Mouse (Mus musculus): ENCODE data around the gene C4b.

C4b gene

DNA sequence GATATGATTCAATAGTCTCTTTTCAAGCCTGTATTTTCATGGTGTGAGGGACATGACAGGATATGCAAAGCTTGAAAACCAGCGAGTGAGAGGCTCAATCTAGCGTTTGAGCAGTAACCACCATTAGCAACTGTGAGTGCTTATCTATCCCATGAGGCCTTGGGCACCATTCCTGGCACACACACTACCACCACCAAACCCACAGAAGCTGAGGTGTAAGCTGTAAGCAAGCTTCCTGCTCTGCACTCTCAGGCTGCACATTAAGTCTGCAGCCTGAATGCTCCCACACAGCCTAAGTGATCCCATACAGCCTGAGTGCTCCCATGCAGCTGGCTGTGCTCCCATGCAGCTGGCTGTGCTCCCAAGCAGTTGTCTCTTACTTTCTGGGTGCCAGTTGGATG, 43.0 kb downstream of the C4b start:
- ATAC-seq (ENCODE audit: low TSS enrichment): peak; percentile 41; the same call in 1 of the 2 replicates

DNA sequence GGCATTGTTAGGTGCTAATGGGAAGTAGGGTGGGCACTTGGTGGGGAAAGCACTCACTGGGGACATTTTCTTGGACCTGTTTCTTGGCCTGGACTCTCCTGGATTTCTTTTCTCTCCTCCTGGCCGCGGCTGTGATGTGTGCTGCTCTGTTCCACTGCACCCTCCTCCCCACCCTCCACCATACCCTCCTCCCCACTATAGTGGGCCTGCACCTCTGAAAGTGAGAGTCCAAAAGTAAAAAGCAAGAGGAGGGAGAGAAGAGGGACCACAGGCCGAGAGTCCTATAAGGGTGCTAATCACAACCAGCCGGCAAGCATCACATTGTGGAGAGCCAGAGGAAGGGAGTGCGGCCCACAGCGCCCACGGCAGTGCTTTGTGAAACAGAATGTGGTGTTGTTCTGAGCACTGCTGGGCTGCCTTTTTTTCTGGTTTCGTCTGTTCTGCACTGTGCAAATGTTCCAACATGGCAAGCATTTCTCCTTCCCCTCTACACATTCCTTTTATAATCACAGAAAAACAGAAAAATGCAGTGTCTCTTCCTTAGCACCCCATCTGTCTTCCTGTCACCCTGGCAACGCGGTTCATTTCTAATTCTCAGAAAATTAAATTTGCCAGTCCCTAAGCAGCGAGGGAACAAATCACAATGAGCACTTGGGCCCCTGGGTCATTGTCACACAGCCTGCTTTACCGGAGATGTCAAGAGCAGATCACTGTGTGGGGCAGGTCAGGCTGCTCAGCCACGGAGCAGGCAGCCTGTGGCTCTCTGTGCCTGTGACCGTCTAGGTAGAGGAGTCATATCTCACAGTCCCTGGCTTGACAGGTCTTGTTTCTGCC, 43.9 kb downstream of the C4b start:
- ATAC-seq (ENCODE audit: low TSS enrichment): peak; percentile 91

DNA sequence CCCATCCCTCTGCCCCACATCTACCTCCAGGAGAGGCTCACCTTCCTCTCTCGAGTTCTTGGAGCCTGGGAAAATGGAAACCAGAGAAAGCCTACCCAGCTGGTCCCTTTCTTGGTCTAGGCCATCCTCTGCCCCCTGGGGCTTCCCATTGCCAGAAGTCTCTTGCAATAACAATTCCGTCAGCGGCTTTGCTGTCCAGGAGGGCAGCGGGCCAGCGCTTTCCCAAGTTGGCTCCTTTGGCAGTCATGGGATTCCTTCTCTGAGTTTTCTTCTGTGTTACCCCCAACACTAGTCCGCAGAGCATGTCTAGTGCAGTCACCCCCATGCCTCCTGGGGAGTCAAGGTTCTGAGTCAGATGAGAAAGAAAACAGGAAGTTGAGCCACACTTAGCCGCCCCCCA, 50.8 kb downstream of the C4b start:
- ATAC-seq (ENCODE audit: low TSS enrichment): no peak

DNA sequence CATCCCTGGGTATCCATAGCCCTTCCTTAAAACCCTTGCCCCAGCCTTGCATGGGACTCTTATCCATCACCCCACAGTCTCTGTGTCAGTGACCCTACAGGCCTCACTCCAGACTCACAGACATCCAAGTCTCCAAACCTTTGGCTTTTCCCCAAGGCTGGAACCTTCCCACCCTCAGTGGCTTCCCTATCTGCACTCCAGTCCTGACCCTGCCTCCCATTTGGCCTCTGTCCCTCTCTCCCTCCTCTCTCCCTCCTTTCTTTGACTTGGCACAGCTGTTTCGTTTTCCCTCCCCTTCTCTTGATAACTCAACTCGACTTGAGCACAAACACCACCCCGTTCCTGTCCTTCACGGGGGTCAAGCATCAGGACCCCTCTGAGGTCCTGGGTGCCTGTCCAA, 53.2 kb downstream of the C4b start:
- no peak for ATAC-seq (ENCODE audit: low TSS enrichment)

DNA sequence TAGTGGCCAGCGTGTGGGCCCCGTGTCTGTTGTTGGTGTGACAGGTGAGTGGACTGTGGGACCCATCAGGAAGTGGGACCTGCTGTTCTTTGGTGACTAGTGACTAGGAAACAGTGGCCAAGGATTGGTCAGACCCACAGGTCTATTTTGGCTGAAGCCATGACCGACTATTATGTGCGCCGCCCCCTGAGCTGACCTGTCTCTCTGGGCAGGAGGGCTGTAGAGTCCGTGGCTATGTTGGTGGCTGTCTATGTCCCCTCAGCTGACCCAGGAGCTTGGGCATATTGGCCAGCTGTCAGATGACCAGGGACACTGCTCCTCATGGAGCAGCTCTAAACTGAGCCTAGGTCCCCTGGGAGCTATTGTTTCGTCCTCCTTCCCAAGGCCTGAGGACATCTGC, 54.8 kb downstream of the C4b start:
- no peak for ATAC-seq (ENCODE audit: low TSS enrichment)

DNA sequence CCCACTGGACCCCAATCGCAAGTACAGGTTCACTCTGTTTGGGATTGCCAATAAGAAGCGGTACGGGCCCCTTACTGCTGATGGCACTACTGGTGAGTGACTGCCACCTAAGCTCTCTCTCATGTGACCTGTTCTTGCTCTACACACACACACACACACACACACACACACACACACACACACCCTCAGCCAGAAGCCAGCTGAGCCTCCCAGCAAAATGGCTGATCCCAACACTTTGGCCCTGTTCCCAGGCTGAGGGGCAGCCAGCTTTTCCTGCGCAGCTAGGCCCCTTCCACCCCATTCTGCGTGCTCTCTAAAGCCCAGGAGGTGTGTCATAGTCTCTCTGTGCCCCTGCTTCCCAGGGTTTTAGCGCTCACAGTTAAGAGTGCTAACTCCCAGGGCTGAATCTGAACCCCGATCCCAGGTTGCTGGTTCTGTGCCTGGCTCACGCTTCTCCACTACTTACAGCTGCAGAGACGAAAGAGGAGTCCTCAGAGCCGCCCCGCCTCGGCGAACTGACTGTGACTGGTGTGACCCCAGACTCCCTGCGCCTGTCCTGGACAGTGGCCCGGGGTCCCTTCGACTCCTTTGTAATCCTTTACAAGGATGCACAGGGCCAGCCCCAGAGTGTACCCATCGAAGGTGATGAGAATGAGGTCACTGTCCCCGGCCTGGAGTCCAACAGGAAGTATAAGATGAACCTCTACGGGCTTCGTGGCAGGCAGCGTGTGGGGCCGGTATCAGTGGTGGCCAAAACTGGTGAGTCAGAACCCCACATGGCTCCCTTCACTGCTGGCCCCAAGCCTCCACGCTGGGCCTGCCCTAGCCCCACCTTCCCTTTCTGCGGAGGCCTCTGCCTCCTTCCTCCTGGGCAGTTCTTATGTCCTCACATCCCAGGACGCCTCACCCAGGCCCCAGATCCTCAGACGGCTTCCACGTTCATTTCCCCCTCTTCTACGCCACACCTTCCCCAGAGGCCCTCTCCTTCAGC, 58.3 kb downstream of the C4b start:
- ATAC-seq (ENCODE audit: low TSS enrichment): no peak

DNA sequence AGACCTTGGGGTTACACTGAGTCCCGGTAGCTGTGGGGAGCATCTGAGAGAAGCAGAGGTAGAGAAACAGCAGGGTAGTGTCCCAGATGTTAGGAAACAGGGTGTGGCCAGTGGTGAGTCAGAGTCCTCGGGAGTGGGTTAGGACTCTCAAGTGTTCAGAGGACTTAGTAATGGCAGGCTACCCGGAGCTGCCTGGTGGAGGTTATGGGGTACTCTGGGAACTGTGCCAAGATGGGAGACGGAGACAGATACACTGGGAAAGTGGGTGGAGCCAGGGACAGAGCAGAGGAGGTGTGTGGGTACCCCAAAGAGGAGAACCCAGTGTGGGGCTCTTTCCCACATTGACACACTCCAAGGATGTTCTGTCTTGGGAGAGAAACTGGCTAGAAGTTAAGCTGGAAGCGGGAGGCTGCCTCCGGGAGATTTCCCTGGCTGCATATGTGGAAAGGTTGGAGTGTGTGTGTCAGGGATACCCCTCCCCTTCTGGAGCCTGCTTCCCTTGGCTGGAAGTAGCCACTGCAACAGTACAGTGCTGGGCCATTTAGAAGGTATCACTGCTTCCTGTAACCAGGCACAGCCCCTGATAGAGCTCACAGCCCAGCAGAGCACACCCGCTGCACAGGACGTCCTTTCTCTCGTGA, 59.3 kb downstream of the C4b start:
- ATAC-seq (ENCODE audit: low TSS enrichment): no peak

DNA sequence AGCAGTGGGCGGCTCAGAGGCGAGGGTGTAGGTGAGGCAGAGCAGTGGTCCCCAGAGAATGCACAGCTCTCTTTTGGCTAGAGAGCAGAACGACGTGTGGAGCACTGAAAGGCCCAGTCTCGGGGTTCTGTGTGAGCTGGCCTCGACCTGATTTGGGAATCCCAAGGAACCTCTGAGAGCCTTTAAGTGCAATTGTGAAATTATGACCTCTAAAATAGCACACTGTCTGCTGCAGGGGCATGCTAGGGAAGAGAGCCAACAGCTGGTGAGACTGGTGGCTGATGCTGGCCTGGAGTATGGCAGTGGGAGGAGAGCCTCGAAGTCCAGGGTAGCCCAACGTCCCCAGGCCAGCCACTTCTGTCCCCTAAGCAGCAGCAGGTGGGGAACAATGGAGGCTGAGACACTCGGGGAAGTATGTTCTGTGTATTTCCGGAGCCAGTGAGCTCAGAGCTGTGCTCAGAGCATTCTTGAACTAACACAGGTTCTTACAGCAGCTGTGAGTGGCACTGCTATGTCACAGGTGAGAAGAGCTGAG, 59.9 kb downstream of the C4b start:
- no peak for ATAC-seq (ENCODE audit: low TSS enrichment)

DNA sequence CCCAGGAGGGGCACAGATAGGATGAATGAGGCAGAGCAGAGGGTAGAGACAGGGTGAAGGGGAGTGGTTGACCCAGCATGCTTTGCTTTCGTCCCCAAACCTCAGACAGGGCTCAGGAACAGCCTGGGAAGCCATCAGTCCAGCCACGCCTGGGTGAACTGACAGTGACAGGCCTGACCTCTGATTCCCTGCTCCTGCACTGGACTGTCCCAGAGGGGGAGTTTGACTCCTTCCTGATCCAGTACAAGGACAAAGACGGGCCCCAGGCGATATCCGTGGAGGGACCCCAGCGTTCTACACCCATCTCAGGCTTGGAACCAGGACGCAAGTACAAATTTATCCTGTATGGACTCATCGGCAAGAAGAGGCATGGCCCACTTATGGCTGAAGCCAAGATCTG, 60.5 kb downstream of the C4b start:
- no peak for ATAC-seq (ENCODE audit: low TSS enrichment)

DNA sequence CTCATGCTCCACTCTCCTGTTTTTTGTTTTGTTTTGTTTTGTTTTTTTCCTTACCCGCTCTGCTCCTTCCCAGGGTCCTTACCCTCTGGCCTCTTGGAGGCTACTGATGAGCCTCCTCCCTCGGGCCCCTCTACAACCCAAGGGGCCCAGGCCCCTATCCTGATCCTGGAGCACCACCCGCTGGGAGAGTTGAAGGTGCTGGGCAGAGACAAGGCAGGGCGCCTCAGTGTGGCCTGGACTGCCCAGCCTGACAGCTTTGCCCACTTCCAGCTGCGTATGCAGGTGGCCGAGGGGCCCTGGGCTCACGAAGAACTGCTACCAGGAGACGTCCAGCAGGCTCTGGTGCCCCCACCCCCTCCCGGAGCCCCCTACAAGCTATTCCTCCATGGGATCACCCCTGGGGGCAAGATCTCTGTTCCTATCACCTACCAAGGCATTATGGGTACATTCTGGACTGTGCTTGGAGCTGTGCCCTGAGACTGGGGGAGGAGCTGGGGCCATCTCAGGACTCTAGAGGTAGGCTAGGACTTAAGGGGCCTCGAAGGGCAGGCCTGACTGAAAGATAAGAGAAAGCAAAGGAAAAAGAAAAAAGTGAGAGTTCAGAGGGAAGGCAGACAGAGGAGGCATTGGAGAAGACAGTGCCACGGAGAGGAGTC, 61.7 kb downstream of the C4b start:
- ATAC-seq (ENCODE audit: low TSS enrichment): no peak

DNA sequence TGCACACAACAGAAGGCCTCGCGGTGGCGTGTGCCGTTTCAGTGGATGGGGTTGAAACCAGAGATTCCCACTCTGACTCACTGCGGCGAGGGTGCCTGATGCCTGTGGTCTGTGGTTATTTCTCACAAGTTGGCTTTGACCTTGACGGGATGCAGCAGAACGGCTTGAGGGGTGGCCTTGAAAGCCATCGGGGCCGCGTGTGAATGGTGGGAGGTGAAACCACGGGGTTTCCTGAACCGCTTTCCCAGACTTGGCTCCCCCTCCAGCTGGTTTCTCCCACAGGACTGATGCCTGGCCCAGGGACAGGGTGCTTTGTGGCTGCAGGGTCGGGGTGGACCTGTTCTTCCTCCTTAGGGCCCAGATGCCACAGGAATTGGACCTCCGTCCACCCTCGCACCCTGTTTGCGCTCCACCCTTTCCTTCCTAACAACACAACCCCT, 62.5 kb downstream of the C4b start:
- no peak for ATAC-seq (ENCODE audit: low TSS enrichment)

DNA sequence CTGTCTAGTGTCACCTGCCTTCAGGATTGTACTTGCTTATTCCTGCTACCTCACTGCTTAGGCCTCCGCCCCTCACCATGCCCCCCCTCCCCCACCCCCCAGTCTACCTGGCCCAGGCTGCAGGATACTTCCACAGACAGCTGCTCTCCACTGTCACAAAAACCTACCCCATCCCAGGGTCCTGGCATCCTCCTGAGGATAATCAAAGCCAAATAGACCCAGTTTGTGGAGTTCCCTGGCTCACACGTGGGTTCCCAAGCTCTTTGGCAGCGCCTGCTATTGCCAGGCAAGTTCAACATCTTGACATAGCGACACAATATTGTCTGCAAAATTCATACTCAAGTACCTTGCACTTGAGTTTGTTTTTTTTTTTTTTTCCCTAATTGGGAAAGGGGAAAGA, 63.1 kb downstream of the C4b start:
- ATAC-seq (ENCODE audit: low TSS enrichment): no peak

DNA sequence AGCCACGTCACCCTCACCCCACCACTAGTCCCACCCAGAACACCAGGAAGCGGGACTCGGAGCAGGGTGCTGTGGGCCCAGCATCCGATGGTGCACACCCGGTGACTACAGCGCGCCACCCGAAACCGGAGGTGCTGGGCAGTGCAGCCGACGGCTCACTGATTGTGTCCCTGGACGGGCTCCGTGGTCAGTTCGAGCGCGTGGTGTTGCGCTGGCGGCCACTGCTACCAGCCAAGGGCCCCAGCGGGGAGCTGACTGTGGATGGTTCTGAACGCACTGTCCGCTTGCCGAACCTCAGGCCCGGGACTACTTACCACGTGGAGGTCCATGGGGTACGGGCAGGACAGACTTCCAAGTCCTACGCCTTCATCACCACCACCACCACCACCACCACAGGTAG, 63.5 kb downstream of the C4b start:
- no peak for ATAC-seq (ENCODE audit: low TSS enrichment)
